Mouse (Mus musculus): ENCODE measurements around the gene Ccser1. TPM values are rescaled to one million over a fixed set of nuclear protein-coding genes. Genes with fewer than 3 reads are reported as not detected.

Ccser1 gene
- polyA plus RNA-seq, 1 experiment from 2014 or later = 26.2 TPM

- 22% methylated on average over 1 of the region's 1 CpGs for WGBS
- no peaks in the 10 kb centered on the region for H3K36me3 ChIP-seq (ENCODE audit: control insufficient read depth, insufficient read depth)
- H3K9me3 ChIP-seq (ENCODE audit: control insufficient read depth, low read length) = no peaks in the 10 kb centered on the region
- no peak overlapping the region for H3K9ac ChIP-seq (replicated peaks; ENCODE audit: low read depth, low read length)
- H3K4me3 ChIP-seq (replicated peaks; ENCODE audit: low read length) = no peak overlapping the region
- no peaks in the 10 kb centered on the region for H3K27me3 ChIP-seq (replicated peaks; ENCODE audit: control insufficient read depth, insufficient read depth, low read length)
- no peak for ATAC-seq
- no peak overlapping the region for H3K27ac ChIP-seq (ENCODE audit: low read length)
- H3K4me2 ChIP-seq (ENCODE audit: low read length) = no peak overlapping the region
- peaks cover 20% of the 10 kb centered on the region for H3K4me1 ChIP-seq (replicated peaks; ENCODE audit: control insufficient read depth, insufficient read depth, low read length)
Observed at GRCm38 (mm10) chr6:61176126-61176525, 4.0 kb upstream of the Ccser1 start.

DNA sequence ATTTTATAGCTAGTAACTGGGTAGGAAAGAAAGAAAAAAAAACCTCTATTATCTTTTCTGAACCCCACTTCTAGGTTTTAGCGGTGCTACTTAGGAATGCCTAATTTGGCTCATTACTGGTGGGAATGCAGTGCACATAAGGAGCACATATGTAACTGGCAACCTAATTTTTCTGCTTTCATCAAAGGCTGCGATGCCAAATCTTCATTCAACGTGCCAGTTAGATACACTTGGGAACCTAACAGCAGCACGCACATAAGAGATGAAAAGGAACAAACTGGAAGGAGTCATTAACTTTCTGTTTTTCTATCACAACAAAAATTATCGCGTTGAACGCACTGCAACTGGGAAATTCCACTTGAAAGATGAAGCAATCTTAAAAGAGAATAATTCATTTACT, 2.6 kb upstream of the Ccser1 start:
- no peak overlapping the region for H3K9ac ChIP-seq (replicated peaks; ENCODE audit: low read depth, low read length)
- no peak overlapping the region for H3K4me3 ChIP-seq (replicated peaks; ENCODE audit: low read length)
- peaks cover 21% of the 10 kb centered on the region for H3K4me1 ChIP-seq (replicated peaks; ENCODE audit: control insufficient read depth, insufficient read depth, low read length)
- WGBS = 25% methylated on average over 7 of the region's 7 CpGs
- H3K4me2 ChIP-seq (ENCODE audit: low read length) = no peak overlapping the region; the same call in 1 of the 2 replicates
- H3K27ac ChIP-seq (ENCODE audit: low read length) = peak overlapping the region; percentile 43; the same call in 1 of the 2 replicates
- 0 out of 2 replicates have a peak, but pooled peaks have one; percentile 6 for ATAC-seq
- H3K9me3 ChIP-seq (ENCODE audit: control insufficient read depth, low read length) = no peaks in the 10 kb centered on the region
- H3K27me3 ChIP-seq (replicated peaks; ENCODE audit: control insufficient read depth, insufficient read depth, low read length) = no peaks in the 10 kb centered on the region
- H3K36me3 ChIP-seq (ENCODE audit: control insufficient read depth, insufficient read depth) = no peaks in the 10 kb centered on the region

DNA sequence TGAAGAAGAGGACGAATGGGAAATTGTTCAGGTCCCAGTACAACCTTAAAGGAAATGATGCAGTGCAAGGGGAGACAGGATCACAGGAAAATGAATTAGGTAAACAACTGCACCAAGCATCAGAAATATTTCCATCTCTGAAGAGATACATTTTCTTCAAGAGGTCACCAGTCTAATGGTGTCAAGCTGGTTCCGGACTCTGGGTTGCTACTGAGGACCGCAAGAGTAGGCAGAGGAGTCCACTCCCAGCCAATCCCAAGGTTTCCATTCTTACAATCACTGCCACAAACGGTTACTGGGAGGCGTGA, 529 bp upstream of the Ccser1 start:
- H3K9ac ChIP-seq (replicated peaks; ENCODE audit: low read depth, low read length) = peak overlapping the region; percentile 93
- H3K4me3 ChIP-seq (replicated peaks; ENCODE audit: low read length) = peak overlapping the region; percentile 89
- H3K9me3 ChIP-seq (ENCODE audit: control insufficient read depth, low read length) = no peaks in the 10 kb centered on the region
- H3K27ac ChIP-seq (ENCODE audit: low read length) = peak overlapping the region; percentile 96
- peaks cover 29% of the 10 kb centered on the region for H3K4me1 ChIP-seq (replicated peaks; ENCODE audit: control insufficient read depth, insufficient read depth, low read length)
- H3K36me3 ChIP-seq (ENCODE audit: control insufficient read depth, insufficient read depth) = no peaks in the 10 kb centered on the region
- peak overlapping the region; percentile 86 for H3K4me2 ChIP-seq (ENCODE audit: low read length)
- no peaks in the 10 kb centered on the region for H3K27me3 ChIP-seq (replicated peaks; ENCODE audit: control insufficient read depth, insufficient read depth, low read length)
- ATAC-seq = no peak
- WGBS = 3% methylated on average over 5 of the region's 5 CpGs

GRCm38 (mm10) chr6:61180756-61181191, 650 bp downstream of the Ccser1 start:
- under 1% methylated on average over 42 of the region's 42 CpGs for WGBS
- Histone ChIP-seq H3K4me3 (replicated peaks; ENCODE audit: low read length) (peak overlapping the region; percentile 89), H3K9me3 (ENCODE audit: control insufficient read depth, low read length) (no peaks in the 10 kb centered on the region), H3K36me3 (ENCODE audit: control insufficient read depth, insufficient read depth) (no peaks in the 10 kb centered on the region), H3K27me3 (replicated peaks; ENCODE audit: control insufficient read depth, insufficient read depth, low read length) (no peaks in the 10 kb centered on the region), H3K27ac (ENCODE audit: low read length) (peak overlapping the region; percentile 96), H3K9ac (replicated peaks; ENCODE audit: low read depth, low read length) (peak overlapping the region; percentile 93), H3K4me2 (ENCODE audit: low read length) (peak overlapping the region; percentile 86), H3K4me1 (replicated peaks; ENCODE audit: control insufficient read depth, insufficient read depth, low read length) (peaks cover 29% of the 10 kb centered on the region)
- peak; percentile 68 for ATAC-seq

DNA sequence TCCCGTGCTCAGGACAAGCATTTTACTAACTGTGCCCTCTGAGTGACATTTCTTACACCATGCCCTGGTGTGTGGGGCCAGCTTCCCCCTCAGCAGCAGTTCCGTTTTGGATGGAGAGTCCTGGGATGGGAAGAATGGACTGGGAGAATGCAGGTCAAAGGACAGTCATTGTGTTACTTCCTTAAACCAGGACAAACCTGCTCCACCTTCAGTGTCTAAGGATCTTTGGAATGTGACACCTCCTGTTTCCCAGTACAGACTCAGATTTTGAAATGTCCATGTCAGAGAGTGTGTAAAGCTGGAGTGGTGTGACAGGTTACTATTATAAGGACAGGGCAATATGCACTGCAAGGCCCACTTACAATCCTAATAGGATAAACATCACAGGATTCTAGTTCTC, 8.9 kb downstream of the Ccser1 start:
- no peaks in the 10 kb centered on the region for H3K27me3 ChIP-seq (replicated peaks; ENCODE audit: control insufficient read depth, insufficient read depth, low read length)
- 49% methylated on average over 2 of the region's 2 CpGs for WGBS
- no peak overlapping the region for H3K9ac ChIP-seq (replicated peaks; ENCODE audit: low read depth, low read length)
- no peak overlapping the region for H3K4me3 ChIP-seq (replicated peaks; ENCODE audit: low read length)
- no peak overlapping the region for H3K27ac ChIP-seq (ENCODE audit: low read length)
- H3K36me3 ChIP-seq (ENCODE audit: control insufficient read depth, insufficient read depth) = no peaks in the 10 kb centered on the region
- no peak for ATAC-seq
- H3K4me1 ChIP-seq (replicated peaks; ENCODE audit: control insufficient read depth, insufficient read depth, low read length) = no peaks in the 10 kb centered on the region
- no peak overlapping the region for H3K4me2 ChIP-seq (ENCODE audit: low read length)
- H3K9me3 ChIP-seq (ENCODE audit: control insufficient read depth, low read length) = no peaks in the 10 kb centered on the region

DNA sequence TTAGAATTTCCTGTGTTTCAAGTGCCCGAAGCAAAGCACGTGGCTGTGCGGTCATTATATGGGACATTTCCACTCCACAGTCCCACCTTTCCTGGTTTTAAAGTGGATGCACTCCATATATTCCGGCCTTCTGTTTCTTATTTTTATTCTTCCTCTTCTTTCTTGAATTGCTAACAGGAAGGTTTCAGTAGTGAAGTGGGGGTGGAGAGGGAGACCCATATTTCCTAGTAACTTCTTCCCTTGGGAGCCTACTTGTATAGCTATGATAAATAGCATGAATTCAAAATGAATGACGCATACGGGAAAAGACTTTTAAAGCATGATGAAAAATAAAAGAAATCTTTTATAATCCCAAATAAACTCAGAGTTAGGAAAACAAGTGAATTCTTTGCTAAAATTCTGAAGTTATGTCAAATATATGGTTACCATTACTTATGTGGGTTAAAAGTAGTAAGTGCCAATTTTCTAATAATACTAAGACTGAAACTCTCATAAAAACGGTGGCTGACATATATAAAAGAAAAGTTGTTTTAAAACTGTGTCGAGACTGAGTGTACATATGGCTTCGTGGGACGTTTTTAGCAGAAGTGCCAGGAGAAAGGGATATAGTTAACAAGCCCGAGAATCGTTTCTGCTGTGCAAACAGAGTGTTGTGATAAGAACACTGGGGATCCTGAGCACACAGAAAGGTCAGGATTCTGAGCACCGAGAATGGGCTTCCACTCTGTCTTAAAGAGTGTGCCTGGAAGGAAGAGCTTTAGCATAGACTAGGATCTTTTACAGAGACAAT, 11.7 kb downstream of the Ccser1 start:
- H3K4me3 ChIP-seq (replicated peaks; ENCODE audit: low read length) = no peak overlapping the region
- 79% methylated on average over 13 of the region's 13 CpGs for WGBS
- H3K36me3 ChIP-seq (ENCODE audit: control insufficient read depth, insufficient read depth) = no peaks in the 10 kb centered on the region
- no peaks in the 10 kb centered on the region for H3K4me1 ChIP-seq (replicated peaks; ENCODE audit: control insufficient read depth, insufficient read depth, low read length)
- H3K9ac ChIP-seq (replicated peaks; ENCODE audit: low read depth, low read length) = no peak overlapping the region
- no peak overlapping the region for H3K4me2 ChIP-seq (ENCODE audit: low read length)
- ATAC-seq = no peak
- H3K9me3 ChIP-seq (ENCODE audit: control insufficient read depth, low read length) = no peaks in the 10 kb centered on the region
- H3K27ac ChIP-seq (ENCODE audit: low read length) = no peak overlapping the region
- no peaks in the 10 kb centered on the region for H3K27me3 ChIP-seq (replicated peaks; ENCODE audit: control insufficient read depth, insufficient read depth, low read length)

DNA sequence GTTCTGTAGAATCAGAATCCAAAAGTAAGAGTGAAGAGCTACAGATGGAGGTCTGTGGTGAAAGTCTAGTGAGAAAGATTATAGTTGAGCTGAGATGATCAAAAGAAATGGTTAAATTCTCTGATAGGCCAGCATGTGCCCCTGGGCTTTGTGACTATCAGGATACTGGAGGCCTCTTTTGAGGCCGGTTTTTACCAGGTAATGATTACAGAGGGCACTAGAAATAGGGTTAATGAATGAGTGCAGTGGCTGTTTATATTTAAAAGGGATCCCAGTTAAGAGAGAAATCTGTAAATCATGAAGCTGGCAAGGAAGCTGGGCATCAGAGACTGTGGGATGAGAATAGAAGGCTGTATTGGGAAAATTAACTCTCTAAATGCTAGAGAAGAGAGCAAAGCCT, 23.2 kb downstream of the Ccser1 start:
- Histone ChIP-seq H3K4me3 (replicated peaks; ENCODE audit: low read length) (no peak overlapping the region), H3K36me3 (ENCODE audit: control insufficient read depth, insufficient read depth) (no peaks in the 10 kb centered on the region), H3K9me3 (ENCODE audit: control insufficient read depth, low read length) (no peaks in the 10 kb centered on the region), H3K4me2 (ENCODE audit: low read length) (no peak overlapping the region), H3K9ac (replicated peaks; ENCODE audit: low read depth, low read length) (no peak overlapping the region), H3K4me1 (replicated peaks; ENCODE audit: control insufficient read depth, insufficient read depth, low read length) (peaks cover 2% of the 10 kb centered on the region; the same call in 1 of the 2 replicates), H3K27ac (ENCODE audit: low read length) (no peak overlapping the region), H3K27me3 (replicated peaks; ENCODE audit: control insufficient read depth, insufficient read depth, low read length) (no peaks in the 10 kb centered on the region)
- no peak for ATAC-seq
- 50% methylated on average over 1 of the region's 1 CpGs for WGBS

GRCm38 (mm10) chr6:61206042-61206441, 25.9 kb downstream of the Ccser1 start:
- Histone ChIP-seq H3K36me3 (ENCODE audit: control insufficient read depth, insufficient read depth) (no peaks in the 10 kb centered on the region), H3K4me1 (replicated peaks; ENCODE audit: control insufficient read depth, insufficient read depth, low read length) (peaks cover 8% of the 10 kb centered on the region), H3K9me3 (ENCODE audit: control insufficient read depth, low read length) (no peaks in the 10 kb centered on the region), H3K27ac (ENCODE audit: low read length) (no peak overlapping the region), H3K4me2 (ENCODE audit: low read length) (no peak overlapping the region), H3K4me3 (replicated peaks; ENCODE audit: low read length) (no peak overlapping the region), H3K27me3 (replicated peaks; ENCODE audit: control insufficient read depth, insufficient read depth, low read length) (no peaks in the 10 kb centered on the region), H3K9ac (replicated peaks; ENCODE audit: low read depth, low read length) (no peak overlapping the region)
- ATAC-seq = no peak
- WGBS = 23% methylated on average over 1 of the region's 1 CpGs

DNA sequence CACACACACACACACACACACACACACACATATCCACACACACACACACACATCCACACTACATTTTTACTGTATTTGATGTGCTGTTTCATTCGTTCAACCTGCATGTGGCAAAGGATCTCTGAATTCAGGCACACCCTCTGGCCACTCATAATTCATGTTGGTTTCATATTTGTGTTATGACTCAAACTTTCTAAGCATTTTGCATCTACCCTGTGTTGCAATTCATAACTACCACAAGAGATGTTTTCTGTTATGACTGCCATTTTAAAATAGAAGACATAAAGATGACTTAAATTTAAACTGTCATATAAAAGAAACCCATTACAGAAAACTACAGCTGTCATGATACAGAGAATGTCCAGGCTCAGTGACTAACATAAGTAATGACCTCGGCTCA, 26.5 kb downstream of the Ccser1 start:
- no peaks in the 10 kb centered on the region for H3K9me3 ChIP-seq (ENCODE audit: control insufficient read depth, low read length)

More for the DNA sequence above, 26.5 kb downstream of the Ccser1 start:
- no peak overlapping the region for H3K4me3 ChIP-seq (replicated peaks; ENCODE audit: low read length)
- no peak for ATAC-seq
- 92% methylated on average over 2 of the region's 2 CpGs for WGBS
- H3K36me3 ChIP-seq (ENCODE audit: control insufficient read depth, insufficient read depth) = no peaks in the 10 kb centered on the region
- H3K4me1 ChIP-seq (replicated peaks; ENCODE audit: control insufficient read depth, insufficient read depth, low read length) = peaks cover 8% of the 10 kb centered on the region
- H3K9ac ChIP-seq (replicated peaks; ENCODE audit: low read depth, low read length) = no peak overlapping the region
- H3K27me3 ChIP-seq (replicated peaks; ENCODE audit: control insufficient read depth, insufficient read depth, low read length) = no peaks in the 10 kb centered on the region
- no peak overlapping the region for H3K4me2 ChIP-seq (ENCODE audit: low read length)
- no peak overlapping the region for H3K27ac ChIP-seq (ENCODE audit: low read length)
